Mouse (Mus musculus): ENCODE measurements around the gene Plekhh2. TPM values are rescaled to one million over a fixed set of nuclear protein-coding genes. Genes with fewer than 3 reads are reported as not detected.
"Not testable (repeated sequence)": the region's sequence is repeated elsewhere in the genome, so short reads cannot be mapped to it uniquely, and the experiment has no call there.

Gene Plekhh2
- polyA plus RNA-seq, 1 experiment: 0.67 TPM

DNA sequence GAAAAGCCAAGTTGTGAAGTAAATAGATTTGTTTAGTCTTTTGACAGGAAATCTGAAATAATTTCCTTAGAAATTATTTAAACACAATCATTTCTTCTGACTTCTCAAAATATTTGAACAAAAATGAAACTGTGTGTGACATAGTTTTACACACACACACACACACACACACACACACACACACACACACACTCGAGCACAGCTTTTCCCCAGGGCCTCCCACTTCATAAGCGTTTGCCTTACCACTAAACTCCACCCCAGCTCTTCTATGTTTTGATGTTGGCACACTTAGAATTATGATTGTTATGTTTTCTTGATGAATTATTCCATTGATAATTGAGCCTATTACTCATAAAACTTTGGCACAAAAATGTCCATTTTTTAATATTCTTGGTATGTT, 22.9 kb downstream of the Plekhh2 start:
- Histone ChIP-seq H3K27ac (replicated peaks; ENCODE audit: low read depth, low read length) (no peak overlapping the region), H3K4me3 (ENCODE audit: insufficient read depth, low read depth, low read length) (no peak overlapping the region), H3K4me1 (ENCODE audit: control insufficient read depth, insufficient read depth, insufficient read length, low read length) (peaks cover 7% of the 10 kb centered on the region)

- H3K4me3 ChIP-seq (ENCODE audit: insufficient read depth, low read depth, low read length): no peak overlapping the region
- H3K4me1 ChIP-seq (ENCODE audit: control insufficient read depth, insufficient read depth, insufficient read length, low read length): peaks cover 7% of the 10 kb centered on the region
- no peak overlapping the region; the same call in 1 of the 2 replicates for H3K27ac ChIP-seq (replicated peaks; ENCODE audit: low read depth, low read length)
Measured at GRCm38 (mm10) chr17:84535226-84535625, 23.5 kb downstream of the Plekhh2 start.

DNA sequence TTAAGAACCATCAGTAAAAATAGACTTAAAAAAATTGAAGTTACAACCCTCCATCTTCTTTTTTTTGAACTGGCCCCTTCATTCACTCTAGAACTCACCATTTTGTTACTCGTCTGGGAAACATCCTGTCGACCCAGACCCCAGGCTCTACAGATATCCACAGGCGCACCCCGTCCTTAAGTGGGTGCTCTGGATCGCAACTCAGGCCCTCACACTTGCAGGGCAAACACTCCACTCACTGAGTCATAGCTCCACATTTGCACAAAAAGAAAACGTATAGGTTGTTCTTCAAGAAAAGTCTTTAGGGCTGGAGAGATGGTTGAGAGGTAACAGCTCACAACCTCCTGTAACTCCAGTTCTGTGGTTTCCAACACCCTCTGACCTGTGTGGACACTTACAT, 25.6 kb downstream of the Plekhh2 start:
- H3K4me3 ChIP-seq (ENCODE audit: insufficient read depth, low read depth, low read length): no peak overlapping the region
- H3K4me1 ChIP-seq (ENCODE audit: control insufficient read depth, insufficient read depth, insufficient read length, low read length): peaks cover 4% of the 10 kb centered on the region; the same call in 1 of the 2 replicates
- H3K27ac ChIP-seq (replicated peaks; ENCODE audit: low read depth, low read length): no peak overlapping the region

- no peak overlapping the region for H3K4me3 ChIP-seq (ENCODE audit: insufficient read depth, low read depth, low read length)
- H3K27ac ChIP-seq (replicated peaks; ENCODE audit: low read depth, low read length): no peak overlapping the region
- peaks cover 2% of the 10 kb centered on the region; the same call in 1 of the 2 replicates for H3K4me1 ChIP-seq (ENCODE audit: control insufficient read depth, insufficient read depth, insufficient read length, low read length)
Measured at GRCm38 (mm10) chr17:84537966-84538365, 26.3 kb downstream of the Plekhh2 start.

DNA sequence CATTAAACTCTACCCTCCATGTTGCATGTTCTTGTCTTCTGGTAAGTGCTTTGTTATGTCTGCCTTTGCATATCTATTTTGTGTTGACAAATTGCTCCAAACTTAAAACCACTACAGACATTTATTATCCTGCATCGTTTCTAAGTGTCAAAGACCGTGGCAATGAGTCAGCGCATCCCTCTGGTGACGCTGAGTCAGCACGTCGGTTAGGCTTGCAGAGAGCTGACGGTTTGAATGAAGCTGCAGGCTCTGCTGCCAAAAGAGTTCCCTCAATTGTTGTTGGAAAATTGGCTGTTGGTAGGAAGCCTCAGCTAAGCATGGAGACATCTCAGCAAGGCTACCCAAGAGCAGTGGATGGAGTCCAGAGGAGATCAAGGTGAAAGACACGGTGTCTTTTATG, 28.9 kb downstream of the Plekhh2 start:
- no peaks in the 10 kb centered on the region for H3K4me1 ChIP-seq (ENCODE audit: control insufficient read depth, insufficient read depth, insufficient read length, low read length)
- H3K27ac ChIP-seq (replicated peaks; ENCODE audit: low read depth, low read length): no peak overlapping the region
- no peak overlapping the region for H3K4me3 ChIP-seq (ENCODE audit: insufficient read depth, low read depth, low read length)

DNA sequence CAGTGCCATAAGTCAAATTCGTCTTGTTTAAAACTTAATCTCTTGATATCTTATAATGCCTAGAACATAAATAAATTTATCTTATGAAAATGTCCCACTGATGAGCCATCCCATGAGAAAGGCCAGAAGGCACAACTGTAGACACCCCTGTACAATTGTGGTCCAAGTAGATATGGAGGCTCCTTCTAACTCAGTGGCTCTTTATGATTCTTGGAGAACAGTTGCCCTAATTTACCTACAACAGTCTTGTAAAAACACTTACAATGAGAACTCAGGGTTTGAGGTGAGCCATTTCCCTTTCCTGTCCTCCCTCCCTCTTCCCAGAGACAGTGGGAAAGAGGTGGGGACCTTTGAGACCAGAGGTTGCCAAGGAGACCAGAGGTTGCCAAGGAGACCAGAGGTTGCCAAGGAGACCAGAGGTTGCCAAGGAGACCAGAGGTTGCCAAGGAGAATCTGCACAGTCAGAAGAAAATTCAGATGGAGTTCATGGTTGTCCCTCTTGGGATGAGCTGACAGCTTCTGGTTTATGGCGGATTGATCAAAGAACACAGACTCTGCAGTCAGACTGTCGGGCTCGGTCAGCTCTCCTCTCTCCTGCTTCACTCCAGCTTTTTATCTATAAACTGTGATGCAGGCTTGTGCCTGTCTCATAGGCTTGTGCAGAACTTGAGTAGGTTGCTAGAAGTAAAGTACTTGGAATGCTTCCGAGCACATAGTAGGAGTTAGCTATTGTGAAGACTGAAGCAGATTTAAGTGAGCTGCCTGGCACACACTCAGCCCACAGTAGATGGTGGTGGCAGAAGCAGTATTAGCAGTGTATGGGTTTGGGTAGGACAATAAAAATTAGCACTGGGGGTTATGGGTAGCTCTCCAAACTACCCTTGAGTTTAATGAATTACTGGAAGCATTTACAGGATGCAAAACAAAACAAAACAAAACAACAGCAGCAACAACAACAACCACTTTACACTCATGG, 39.5 kb downstream of the Plekhh2 start:
- no peak overlapping the region for H3K4me3 ChIP-seq (ENCODE audit: insufficient read depth, low read depth, low read length)
- no peak overlapping the region for H3K27ac ChIP-seq (replicated peaks; ENCODE audit: low read depth, low read length)
- no peaks in the 10 kb centered on the region for H3K4me1 ChIP-seq (ENCODE audit: control insufficient read depth, insufficient read depth, insufficient read length, low read length)

DNA sequence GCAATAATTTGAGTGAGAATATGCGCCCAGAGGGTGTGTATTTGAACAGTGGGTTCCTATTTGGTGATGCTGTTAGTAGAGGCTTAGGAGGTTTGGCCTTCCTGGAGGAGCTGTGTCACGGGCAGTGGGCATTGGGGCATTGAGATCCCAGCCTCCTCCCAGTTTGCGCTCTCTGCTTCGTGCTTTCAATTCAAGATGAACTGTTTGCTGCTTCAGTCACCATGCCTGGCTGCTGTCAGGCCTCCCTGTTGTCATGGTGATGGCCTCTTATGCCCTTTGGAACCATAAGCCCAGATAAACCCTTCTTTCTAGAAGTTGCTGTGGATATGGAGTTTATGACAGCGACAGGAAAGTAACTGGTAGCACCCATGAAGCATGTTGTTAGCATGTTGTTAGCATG, 40.5 kb downstream of the Plekhh2 start:
- Histone ChIP-seq H3K4me3 (ENCODE audit: insufficient read depth, low read depth, low read length) (no peak overlapping the region), H3K27ac (replicated peaks; ENCODE audit: low read depth, low read length) (no peak overlapping the region), H3K4me1 (ENCODE audit: control insufficient read depth, insufficient read depth, insufficient read length, low read length) (no peaks in the 10 kb centered on the region)

DNA sequence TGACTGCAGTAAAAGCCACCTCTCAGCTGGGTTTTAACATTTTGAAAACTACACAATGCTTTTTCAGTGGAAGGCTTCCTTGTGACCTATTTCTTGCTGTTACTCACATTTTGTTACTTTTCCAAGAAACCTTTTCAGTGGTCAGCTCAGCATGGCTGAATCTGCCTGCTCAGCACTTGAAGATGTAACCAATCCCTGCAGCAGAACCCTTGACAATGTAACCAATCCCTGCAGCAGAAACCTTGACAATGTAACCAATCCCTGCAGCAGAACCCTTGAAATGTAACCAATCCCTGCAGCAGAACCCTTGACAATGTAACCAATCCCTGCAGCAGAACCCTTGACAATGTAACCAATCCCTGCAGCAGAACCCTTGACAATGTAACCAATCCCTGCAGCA, 52.6 kb downstream of the Plekhh2 start:
- H3K4me1 ChIP-seq (ENCODE audit: control insufficient read depth, insufficient read depth, insufficient read length, low read length); H3K4me3 ChIP-seq (ENCODE audit: insufficient read depth, low read depth, low read length); H3K27ac ChIP-seq (replicated peaks; ENCODE audit: low read depth, low read length): not testable (repeated sequence)

DNA sequence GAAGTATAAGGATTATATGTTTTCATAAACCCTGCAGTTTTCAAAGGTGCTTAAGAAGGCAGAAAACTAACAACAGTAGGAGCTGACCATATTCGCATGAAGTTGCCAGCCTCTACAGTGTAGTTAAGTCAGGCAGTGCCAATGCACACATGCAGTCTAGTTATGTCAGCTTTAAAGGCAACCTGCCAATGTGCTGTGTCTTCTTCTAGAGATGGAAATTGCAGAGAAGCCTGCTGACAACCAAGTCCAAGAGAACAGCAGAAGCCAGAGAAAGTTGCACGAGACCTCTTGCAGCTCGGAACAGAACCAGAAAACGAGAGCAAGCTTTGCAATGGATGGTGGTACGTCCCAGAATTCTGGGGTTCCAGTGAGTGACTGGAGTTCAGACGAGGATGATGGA, 54.1 kb downstream of the Plekhh2 start:
- H3K4me1 ChIP-seq (ENCODE audit: control insufficient read depth, insufficient read depth, insufficient read length, low read length): no peaks in the 10 kb centered on the region
- no peak overlapping the region for H3K4me3 ChIP-seq (ENCODE audit: insufficient read depth, low read depth, low read length)
- H3K27ac ChIP-seq (replicated peaks; ENCODE audit: low read depth, low read length): no peak overlapping the region

- no peaks in the 10 kb centered on the region for H3K4me1 ChIP-seq (ENCODE audit: control insufficient read depth, insufficient read depth, insufficient read length, low read length)
- H3K27ac ChIP-seq (replicated peaks; ENCODE audit: low read depth, low read length): no peak overlapping the region
- H3K4me3 ChIP-seq (ENCODE audit: insufficient read depth, low read depth, low read length): no peak overlapping the region
Measured at GRCm38 (mm10) chr17:84566773-84567555, 55.3 kb downstream of the Plekhh2 start.

- Histone ChIP-seq H3K27ac (replicated peaks; ENCODE audit: low read depth, low read length) (no peak overlapping the region), H3K4me1 (ENCODE audit: control insufficient read depth, insufficient read depth, insufficient read length, low read length) (no peaks in the 10 kb centered on the region), H3K4me3 (ENCODE audit: insufficient read depth, low read depth, low read length) (no peak overlapping the region)
Measured at GRCm38 (mm10) chr17:84568807-84569206, 57.1 kb downstream of the Plekhh2 start.

- Histone ChIP-seq H3K4me3 (ENCODE audit: insufficient read depth, low read depth, low read length) (no peak overlapping the region), H3K4me1 (ENCODE audit: control insufficient read depth, insufficient read depth, insufficient read length, low read length) (no peaks in the 10 kb centered on the region), H3K27ac (replicated peaks; ENCODE audit: low read depth, low read length) (no peak overlapping the region)
Measured at GRCm38 (mm10) chr17:84569770-84570169, 58.1 kb downstream of the Plekhh2 start.

DNA sequence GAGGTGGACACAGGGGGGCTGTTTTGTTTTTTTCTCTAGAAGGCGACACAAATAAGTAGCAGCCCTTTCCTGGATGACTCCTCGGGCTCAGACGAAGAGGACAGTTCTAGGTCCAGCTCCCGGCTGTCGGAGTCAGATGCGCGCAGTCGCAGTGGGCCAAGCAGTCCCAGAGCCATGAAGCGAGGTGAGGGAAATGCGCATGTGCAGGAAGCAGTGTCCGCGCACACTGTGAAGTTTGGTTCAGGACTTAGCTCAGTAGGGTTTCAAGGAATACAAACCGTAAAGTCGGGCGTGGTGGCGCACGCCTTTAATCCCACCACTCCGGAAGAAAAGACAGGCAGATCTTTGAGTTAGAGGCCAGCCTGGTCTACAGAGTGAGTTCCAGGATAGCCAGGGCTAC, 59.9 kb downstream of the Plekhh2 start:
- no peak overlapping the region for H3K27ac ChIP-seq (replicated peaks; ENCODE audit: low read depth, low read length)
- H3K4me1 ChIP-seq (ENCODE audit: control insufficient read depth, insufficient read depth, insufficient read length, low read length): no peaks in the 10 kb centered on the region
- H3K4me3 ChIP-seq (ENCODE audit: insufficient read depth, low read depth, low read length): no peak overlapping the region

- Histone ChIP-seq H3K27ac (replicated peaks; ENCODE audit: low read depth, low read length) (no peak overlapping the region), H3K4me1 (ENCODE audit: control insufficient read depth, insufficient read depth, insufficient read length, low read length) (no peaks in the 10 kb centered on the region), H3K4me3 (ENCODE audit: insufficient read depth, low read depth, low read length) (no peak overlapping the region)
Measured at GRCm38 (mm10) chr17:84573305-84573704, 61.6 kb downstream of the Plekhh2 start.

DNA sequence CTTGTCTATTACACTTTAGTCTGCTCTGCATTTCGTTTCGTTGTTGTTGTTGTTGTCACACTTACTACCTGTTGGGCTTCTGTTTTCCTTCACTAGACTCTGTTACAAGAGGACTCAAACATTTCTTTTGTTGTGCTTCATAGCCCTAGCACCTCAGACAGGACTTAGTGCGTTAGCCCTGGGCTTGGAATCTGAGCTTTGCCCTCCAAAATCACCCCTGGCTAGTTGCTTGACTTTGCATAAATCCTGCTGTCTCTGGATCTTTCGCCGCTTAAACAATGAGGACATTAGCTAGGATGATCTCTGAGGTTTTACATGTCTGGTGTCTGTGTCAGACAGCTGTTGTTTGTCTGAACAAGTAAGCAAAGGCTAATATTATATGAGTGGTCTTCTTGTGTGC, 62.2 kb downstream of the Plekhh2 start:
- H3K4me3 ChIP-seq (ENCODE audit: insufficient read depth, low read depth, low read length): no peak overlapping the region
- no peak overlapping the region for H3K27ac ChIP-seq (replicated peaks; ENCODE audit: low read depth, low read length)
- no peaks in the 10 kb centered on the region for H3K4me1 ChIP-seq (ENCODE audit: control insufficient read depth, insufficient read depth, insufficient read length, low read length)
